Mouse (Mus musculus) neural tube, embryonic 14.5 days (tissue): ENCODE data around the gene Rptor. TPM values are rescaled to one million over a fixed set of nuclear protein-coding genes. Genes with fewer than 3 reads are reported as not detected.

Experiments
- ATAC-seq: fragments of 200-750 bp; cut with Nextera tagmentation; 2 replicates; pipeline ENCODE4 v1.8.0; 2017; ENCODE audit warnings: low read depth, mild to moderate bottlenecking, moderate TSS enrichment, moderate library complexity
- H3K27ac ChIP-seq: fragments of 300-500 bp; sonication (generic); 2 replicates; pipeline ENCODE4 v1.5.1; 2014; ENCODE audit warnings: low read depth, mild to moderate bottlenecking, control low read depth, low read length, moderate library complexity, mixed read lengths
- H3K27me3 ChIP-seq: fragments of 300-500 bp; sonication (generic); 2 replicates; pipeline ENCODE4 v1.6.1; 2014; ENCODE audit warnings: low read length; ENCODE audit not compliant: control insufficient read depth, insufficient read depth
- H3K36me3 ChIP-seq: fragments of 300-500 bp; sonication (generic); 2 replicates; pipeline ENCODE4 v1.6.1; 2014; ENCODE audit warnings: low read length, mixed read lengths; ENCODE audit not compliant: control insufficient read depth, insufficient read depth
- H3K4me1 ChIP-seq: fragments of 300-500 bp; sonication (generic); 2 replicates; pipeline ENCODE4 v1.6.1; 2014; ENCODE audit warnings: low read length; ENCODE audit not compliant: control insufficient read depth, insufficient read depth
- H3K4me2 ChIP-seq: fragments of 300-500 bp; sonication (generic); 2 replicates; pipeline ENCODE4 v1.6.1; 2014; ENCODE audit warnings: mild to moderate bottlenecking, low read depth, low read length, control low read depth
- H3K4me3 ChIP-seq: fragments of 300-500 bp; sonication (generic); 2 replicates; pipeline ENCODE4 v1.5.1; 2014; ENCODE audit warnings: low read depth, low read length, control low read depth, mixed read lengths
- H3K9ac ChIP-seq: fragments of 300-500 bp; sonication (generic); replicated peaks from 2 replicates; pipeline ENCODE4 v1.6.1; 2014; ENCODE audit warnings: low read depth, mild to moderate bottlenecking, control low read depth, low read length, mixed read lengths
- H3K9me3 ChIP-seq: fragments of 300-500 bp; sonication (generic); 2 replicates; pipeline ENCODE4 v1.6.1; 2016; ENCODE audit warnings: low read length; ENCODE audit not compliant: control insufficient read depth
- WGBS: fragments of 180-500 bp; shearing (Covaris S2); extraction: QIAGEN DNeasy Blood & Tissue Kit; methylation state at CpG from one replicate; pipeline ENCODE4 v1.1.7; 2014; 5-methylcytosine and 5-hydroxymethylcytosine counted together
- polyA plus RNA-seq: library from polyadenylated mRNA; unstranded; fragments of >200 nt; fragmentation: Nextera tagmentation; extraction: Ambion mirVana; gene quantifications from 2 replicates; pipeline ENCODE4 v1.2.1, GENCODE M21; 2014

Gene Rptor
- polyA plus RNA-seq, 1 experiment from 2014 or later = 13.4 TPM

DNA sequence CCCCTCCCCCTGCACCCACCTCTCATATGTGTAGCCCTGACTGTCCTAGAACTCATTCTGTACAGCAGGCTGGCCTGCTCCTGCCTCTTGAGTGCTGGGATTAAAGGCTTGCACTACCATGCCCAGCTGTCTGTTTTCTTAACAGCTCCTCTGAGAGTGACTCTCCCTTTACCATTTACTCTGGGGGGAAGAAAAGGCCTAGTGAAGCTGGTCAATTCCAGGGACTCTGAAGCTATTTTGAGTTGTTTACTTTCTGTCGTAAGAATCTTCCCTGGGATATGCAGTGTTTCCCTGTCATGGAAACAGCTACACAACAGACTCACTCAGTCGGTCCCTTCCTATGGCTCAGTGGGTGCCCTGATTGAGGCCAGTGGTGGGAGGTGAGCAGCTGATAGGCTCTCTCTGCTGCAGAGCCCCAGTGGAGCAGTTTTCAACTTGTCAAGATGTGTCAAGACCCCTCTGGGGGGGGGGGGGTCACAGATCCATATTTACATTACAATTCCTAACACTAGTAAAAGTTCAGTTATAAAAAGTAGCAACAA lies 63.9 kb downstream of the Rptor start:
- H3K27ac ChIP-seq = no peak overlapping the region
- peaks cover 21% of the 10 kb centered on the region for H3K4me1 ChIP-seq
- no peaks in the 10 kb centered on the region for H3K27me3 ChIP-seq
- H3K9me3 ChIP-seq = no peaks in the 10 kb centered on the region
- no peak overlapping the region for H3K9ac ChIP-seq
- H3K4me2 ChIP-seq = no peak overlapping the region
- ATAC-seq = no peak
- H3K36me3 ChIP-seq = no peaks in the 10 kb centered on the region
- WGBS = 21% methylated on average over 2 of the region's 2 CpGs
- no peak overlapping the region for H3K4me3 ChIP-seq

DNA sequence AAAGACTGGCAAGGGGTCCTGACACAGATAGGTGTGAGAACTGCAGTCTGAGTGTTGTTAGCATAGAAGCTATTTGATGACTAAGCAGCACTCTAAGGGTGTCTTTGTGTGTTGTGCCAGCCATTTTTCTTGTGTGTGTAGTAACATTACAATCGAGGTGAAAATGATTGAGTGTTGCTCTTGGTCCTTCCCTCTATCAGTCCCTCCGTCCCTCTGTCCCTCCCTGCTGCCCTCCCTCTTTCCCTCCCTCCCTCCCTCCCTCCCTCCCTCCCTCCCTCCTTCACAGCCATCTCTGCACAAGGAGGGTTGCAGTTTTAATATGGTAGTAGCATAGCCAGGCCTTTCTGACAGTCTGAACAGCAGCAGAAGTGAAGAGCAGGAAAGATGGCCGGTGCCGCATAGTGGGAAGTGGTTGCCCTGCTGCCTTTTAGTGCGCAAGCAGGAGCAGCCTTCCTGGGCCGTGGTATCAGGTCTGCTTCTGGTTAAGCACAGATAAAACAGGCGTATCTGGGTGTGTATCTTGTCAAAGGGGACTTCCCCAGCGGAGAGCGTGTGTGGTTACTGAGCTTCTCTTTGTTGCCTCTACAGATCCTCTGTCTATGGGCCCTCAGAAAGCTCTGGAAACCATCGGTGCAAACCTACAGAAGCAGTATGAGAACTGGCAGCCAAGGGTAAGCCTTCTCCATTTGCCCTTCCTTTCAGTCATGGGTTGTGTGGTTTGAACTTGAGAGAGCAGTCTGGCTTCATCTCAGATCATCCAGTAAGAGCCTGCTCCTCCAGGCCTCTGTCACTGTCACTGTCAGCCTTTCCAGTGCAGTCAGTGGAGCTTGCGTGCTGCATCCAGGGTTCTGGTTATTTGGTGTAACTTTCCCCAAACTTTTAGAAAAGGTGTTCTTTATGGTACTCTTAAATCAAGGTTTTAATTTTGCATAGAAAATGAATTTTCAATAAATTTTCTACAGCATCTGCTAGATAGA lies 68.3 kb downstream of the Rptor start:
- no peaks in the 10 kb centered on the region for H3K27me3 ChIP-seq
- ATAC-seq = no peak
- no peak overlapping the region for H3K4me2 ChIP-seq
- H3K36me3 ChIP-seq = no peaks in the 10 kb centered on the region
- no peaks in the 10 kb centered on the region for H3K9me3 ChIP-seq
- no peak overlapping the region for H3K27ac ChIP-seq
- H3K4me3 ChIP-seq = no peak overlapping the region
- WGBS = 78% methylated on average over 11 of the region's 11 CpGs
- H3K9ac ChIP-seq = no peak overlapping the region
- H3K4me1 ChIP-seq = peaks cover 26% of the 10 kb centered on the region

DNA sequence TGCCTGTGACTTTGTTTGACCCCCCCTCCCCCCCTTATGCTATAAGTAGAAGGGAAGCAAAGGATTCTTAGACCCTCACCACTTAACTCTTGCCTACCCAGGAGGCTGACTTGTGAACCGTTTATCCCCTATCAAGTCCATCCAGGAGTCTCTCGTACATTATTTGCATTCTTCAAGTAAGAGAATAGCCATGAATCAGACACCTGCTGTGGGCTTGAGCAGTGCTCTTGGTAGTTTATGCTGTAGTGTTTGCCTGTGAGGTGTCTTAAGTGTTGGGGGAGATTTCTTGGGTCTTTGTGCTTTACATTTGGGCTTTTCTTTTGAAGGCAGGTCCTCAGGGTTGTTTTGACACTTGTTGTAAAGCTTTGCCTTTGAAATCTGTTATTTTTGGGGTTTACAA lies 69.3 kb downstream of the Rptor start:
- H3K9ac ChIP-seq = no peak overlapping the region
- no peak overlapping the region for H3K27ac ChIP-seq
- H3K9me3 ChIP-seq = no peaks in the 10 kb centered on the region
- no peak for ATAC-seq
- no peaks in the 10 kb centered on the region for H3K27me3 ChIP-seq
- H3K4me2 ChIP-seq = no peak overlapping the region
- H3K4me3 ChIP-seq = no peak overlapping the region
- peaks cover 31% of the 10 kb centered on the region for H3K4me1 ChIP-seq
- no peaks in the 10 kb centered on the region for H3K36me3 ChIP-seq
- 50% methylated on average over 2 of the region's 2 CpGs for WGBS

DNA sequence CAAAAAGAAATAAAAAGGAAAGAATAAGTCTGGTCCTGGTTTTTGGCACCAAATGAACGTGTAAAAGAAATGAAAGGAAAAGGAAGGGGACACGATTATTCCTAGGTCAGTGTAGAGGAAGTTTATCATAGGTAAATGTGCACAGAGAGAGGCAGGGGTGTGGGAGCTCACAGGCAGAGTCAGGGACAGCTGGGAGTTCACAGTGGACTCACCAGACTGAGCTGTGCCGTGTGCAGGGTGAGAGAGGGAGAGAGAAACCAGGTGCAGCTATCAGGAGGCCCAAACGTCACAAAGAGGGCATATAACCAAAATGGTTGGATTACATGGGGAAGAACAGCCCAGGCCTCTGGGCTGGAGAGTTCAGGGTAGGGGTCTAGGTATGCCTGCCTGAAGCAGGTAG lies 70.1 kb downstream of the Rptor start:
- Histone ChIP-seq H3K36me3 (no peaks in the 10 kb centered on the region), H3K9ac (no peak overlapping the region), H3K4me2 (no peak overlapping the region), H3K27ac (no peak overlapping the region), H3K4me1 (peaks cover 31% of the 10 kb centered on the region), H3K27me3 (no peaks in the 10 kb centered on the region), H3K9me3 (no peaks in the 10 kb centered on the region), H3K4me3 (no peak overlapping the region)
- WGBS = 84% methylated on average over 4 of the region's 4 CpGs
- ATAC-seq = no peak

DNA sequence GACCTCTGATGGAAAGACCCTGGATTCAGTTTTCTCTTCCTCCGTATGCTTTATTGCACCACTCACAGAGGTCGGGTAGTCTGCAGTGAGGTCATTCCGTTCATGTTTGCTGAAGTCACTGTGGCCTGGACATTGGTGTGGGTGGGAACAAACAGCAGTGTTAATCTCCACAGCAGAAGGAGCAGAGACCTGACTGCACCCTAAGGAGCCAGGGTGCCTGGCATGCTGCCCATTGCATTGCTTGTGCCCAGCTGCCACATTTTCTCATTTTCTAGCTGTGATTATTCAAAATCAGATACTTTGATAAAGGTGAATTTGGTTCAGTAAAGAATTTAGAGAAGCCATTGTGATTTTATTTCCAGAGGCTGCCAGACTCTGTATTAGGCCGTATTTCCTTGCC lies 72.1 kb downstream of the Rptor start:
- peak overlapping the region; percentile 83 for H3K27ac ChIP-seq
- no peaks in the 10 kb centered on the region for H3K9me3 ChIP-seq
- 0 out of 2 replicates have a peak, but pooled peaks have one; percentile 11 for ATAC-seq
- H3K4me3 ChIP-seq = no peak overlapping the region
- peaks cover 34% of the 10 kb centered on the region for H3K4me1 ChIP-seq
- no peaks in the 10 kb centered on the region for H3K36me3 ChIP-seq
- 36% methylated on average over 4 of the region's 4 CpGs for WGBS
- H3K9ac ChIP-seq = no peak overlapping the region; the same call in 1 of the 2 replicates
- no peak overlapping the region for H3K4me2 ChIP-seq
- H3K27me3 ChIP-seq = no peaks in the 10 kb centered on the region

DNA sequence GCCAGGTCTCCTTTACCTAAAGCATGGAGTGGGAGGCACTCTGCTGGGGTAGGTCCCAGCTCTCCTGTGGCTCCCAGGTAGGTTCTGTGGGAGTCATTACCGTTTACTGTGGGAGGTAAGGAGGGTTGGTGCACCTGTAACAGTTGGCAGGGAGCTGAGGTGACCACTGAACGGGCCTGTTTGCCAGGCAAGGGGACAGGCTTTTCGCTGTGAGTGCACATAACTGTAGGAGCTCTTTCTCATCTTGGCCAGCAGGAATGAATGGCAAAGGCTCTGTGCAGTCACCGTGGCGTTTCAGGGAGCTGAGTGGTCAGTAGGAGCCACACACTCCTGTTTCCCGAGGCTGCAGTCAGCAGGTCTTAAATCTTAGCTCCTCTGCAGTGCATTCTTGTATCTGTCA lies 72.8 kb downstream of the Rptor start:
- Histone ChIP-seq H3K4me2 (no peak overlapping the region), H3K36me3 (no peaks in the 10 kb centered on the region), H3K27me3 (no peaks in the 10 kb centered on the region), H3K4me3 (no peak overlapping the region), H3K27ac (peak overlapping the region; percentile 83), H3K9ac (no peak overlapping the region), H3K4me1 (peaks cover 34% of the 10 kb centered on the region), H3K9me3 (no peaks in the 10 kb centered on the region)
- WGBS = 67% methylated on average over 6 of the region's 6 CpGs
- ATAC-seq = no peak

DNA sequence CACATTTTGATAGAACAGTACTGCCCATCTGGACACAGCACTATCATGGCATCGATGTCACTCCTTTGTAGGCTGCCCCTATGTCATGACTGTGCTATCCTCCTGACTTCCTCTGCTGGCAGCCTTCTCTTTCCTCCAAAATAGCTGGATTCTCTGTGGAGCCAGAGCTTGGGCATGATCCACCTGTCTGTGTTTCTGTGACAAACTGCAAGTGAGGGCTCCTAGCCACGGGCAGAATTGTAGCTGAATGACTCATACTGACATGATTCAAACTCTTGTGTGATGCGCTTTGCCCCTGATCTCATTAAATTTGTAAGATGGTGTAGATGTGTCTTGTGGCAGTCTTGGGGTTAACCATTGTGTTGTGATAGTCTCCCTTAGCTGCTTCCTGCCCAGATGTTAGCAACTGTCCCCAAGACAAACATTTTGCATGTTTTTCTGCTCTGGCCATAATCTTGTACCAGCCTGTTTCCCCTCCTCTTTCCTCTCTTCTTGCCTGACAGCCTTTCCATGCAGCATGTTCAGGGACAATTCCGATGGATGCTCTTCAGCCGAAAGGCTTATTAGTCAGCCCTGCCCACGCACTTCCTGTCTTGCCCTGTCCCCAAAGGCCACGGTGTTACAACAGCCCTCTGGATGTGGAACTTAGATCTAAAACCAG lies 74.2 kb downstream of the Rptor start:
- WGBS = 74% methylated on average over 7 of the region's 7 CpGs
- no peak for ATAC-seq
- Histone ChIP-seq H3K36me3 (no peaks in the 10 kb centered on the region), H3K4me3 (no peak overlapping the region), H3K9ac (no peak overlapping the region), H3K9me3 (no peaks in the 10 kb centered on the region), H3K4me1 (peaks cover 36% of the 10 kb centered on the region), H3K27me3 (no peaks in the 10 kb centered on the region), H3K27ac (no peak overlapping the region), H3K4me2 (no peak overlapping the region)

DNA sequence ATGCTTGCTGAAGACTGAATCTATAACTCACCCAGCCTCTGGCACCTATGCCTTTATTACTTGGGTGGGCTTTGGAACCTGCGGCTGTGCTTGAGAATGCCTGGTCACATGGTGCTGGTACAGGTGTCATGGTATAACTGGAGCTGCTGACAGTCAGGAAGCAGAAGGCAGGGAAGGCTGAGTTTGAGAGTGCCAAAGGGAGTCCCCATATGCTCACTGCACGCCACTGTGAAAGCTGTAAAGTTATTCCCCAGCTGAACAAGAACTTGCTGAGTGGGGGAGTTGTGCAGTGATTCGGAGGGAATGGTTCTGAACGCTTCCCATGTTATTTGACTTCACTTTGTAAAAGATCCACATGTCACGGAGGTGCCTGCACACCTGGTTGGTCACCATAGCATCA lies 75.7 kb downstream of the Rptor start:
- Histone ChIP-seq H3K4me3 (no peak overlapping the region), H3K4me2 (no peak overlapping the region), H3K9ac (no peak overlapping the region), H3K27ac (no peak overlapping the region), H3K4me1 (peaks cover 36% of the 10 kb centered on the region), H3K27me3 (no peaks in the 10 kb centered on the region), H3K36me3 (no peaks in the 10 kb centered on the region), H3K9me3 (no peaks in the 10 kb centered on the region)
- 79% methylated on average over 5 of the region's 5 CpGs for WGBS
- ATAC-seq = no peak

DNA sequence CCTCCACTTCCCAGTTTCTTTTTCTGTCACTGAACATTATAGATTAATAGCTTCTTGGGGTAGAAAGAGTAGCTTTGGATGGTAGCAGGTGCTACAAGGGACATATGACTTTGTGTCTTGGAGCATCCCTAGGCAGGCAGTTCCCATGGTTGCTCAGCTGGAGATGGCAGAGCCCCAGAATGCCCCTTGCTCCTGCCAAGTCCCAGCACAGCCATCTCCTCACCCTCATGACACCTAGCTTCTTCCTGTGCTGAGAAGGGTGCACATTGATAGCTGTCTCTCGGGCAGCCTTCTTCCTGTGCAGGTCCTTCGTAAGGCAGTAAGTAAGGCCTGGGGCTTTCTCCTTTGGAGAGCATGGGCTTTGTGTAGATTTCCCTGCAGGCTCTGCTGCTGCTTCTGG lies 78.0 kb downstream of the Rptor start:
- Histone ChIP-seq H3K27ac (0 out of 2 replicates have a peak overlapping the region, but pooled peaks have one; percentile 44), H3K27me3 (no peaks in the 10 kb centered on the region), H3K4me1 (peaks cover 22% of the 10 kb centered on the region), H3K9ac (no peak overlapping the region), H3K9me3 (no peaks in the 10 kb centered on the region), H3K4me2 (no peak overlapping the region), H3K4me3 (no peak overlapping the region), H3K36me3 (no peaks in the 10 kb centered on the region)
- 90% methylated on average over 2 of the region's 2 CpGs for WGBS
- ATAC-seq = no peak
